Mouse (Mus musculus) midbrain, embryonic 11.5 days (tissue): ENCODE data around the gene Lrrc42. TPM values are rescaled to one million over a fixed set of nuclear protein-coding genes. Genes with fewer than 3 reads are reported as not detected.

Experiments used
- ATAC-seq: fragments of 200-750 bp; cut with Nextera tagmentation; 2 replicates; pipeline ENCODE4 v1.8.0; 2017; ENCODE audit warnings: moderate TSS enrichment, moderate library complexity; ENCODE audit not compliant: low FRiP score
- DNase-seq: peaks from one replicate; pipeline ENCODE4 v3.0.0; 2015; ENCODE audit warnings: low spot score; ENCODE audit errors: missing footprints
- H3K27ac ChIP-seq: fragments of 300-500 bp; sonication (generic); 2 replicates; pipeline ENCODE4 v1.5.1; 2014; ENCODE audit warnings: low read depth, low read length
- H3K27me3 ChIP-seq: fragments of 300-500 bp; sonication (generic); 2 replicates; pipeline ENCODE4 v1.6.1; 2014; ENCODE audit warnings: mild to moderate bottlenecking, low read length, moderate library complexity, mixed read lengths; ENCODE audit not compliant: control insufficient read depth, insufficient read depth
- H3K36me3 ChIP-seq: fragments of 300-500 bp; sonication (generic); 2 replicates; pipeline ENCODE4 v1.6.1; 2014; ENCODE audit warnings: mild to moderate bottlenecking, low read length, moderate library complexity, mixed read lengths; ENCODE audit not compliant: control insufficient read depth, insufficient read depth
- H3K4me1 ChIP-seq: fragments of 300-500 bp; sonication (generic); 2 replicates; pipeline ENCODE4 v1.6.1; 2014; ENCODE audit warnings: low read length; ENCODE audit not compliant: control insufficient read depth, insufficient read depth
- H3K4me2 ChIP-seq: fragments of 300-500 bp; sonication (generic); 2 replicates; pipeline ENCODE4 v1.6.1; 2014; ENCODE audit warnings: mild to moderate bottlenecking, moderate library complexity
- H3K4me3 ChIP-seq: fragments of 300-500 bp; sonication (generic); 2 replicates; pipeline ENCODE4 v1.5.1; 2014; ENCODE audit warnings: low read depth, low read length
- H3K9ac ChIP-seq: fragments of 300-500 bp; sonication (generic); 2 replicates; pipeline ENCODE4 v1.6.1; 2014; ENCODE audit warnings: low read length
- H3K9me3 ChIP-seq: fragments of 300-500 bp; sonication (generic); 2 replicates; pipeline ENCODE4 v1.6.1; 2016; ENCODE audit warnings: low read length; ENCODE audit not compliant: control insufficient read depth
- WGBS: fragments of 180-500 bp; shearing (Covaris S2); extraction: QIAGEN DNeasy Blood & Tissue Kit; methylation state at CpG from one replicate; pipeline ENCODE4 v1.1.7; 2014; 5-methylcytosine and 5-hydroxymethylcytosine counted together
- polyA plus RNA-seq: library from polyadenylated mRNA; unstranded; fragments of >200 nt; fragmentation: Nextera tagmentation; extraction: Ambion mirVana; gene quantifications from 2 replicates; pipeline ENCODE4 v1.2.1, GENCODE M21; 2014

Lrrc42 gene
- polyA plus RNA-seq, 1 experiment from 2014 or later, result 70.0 TPM

DNA sequence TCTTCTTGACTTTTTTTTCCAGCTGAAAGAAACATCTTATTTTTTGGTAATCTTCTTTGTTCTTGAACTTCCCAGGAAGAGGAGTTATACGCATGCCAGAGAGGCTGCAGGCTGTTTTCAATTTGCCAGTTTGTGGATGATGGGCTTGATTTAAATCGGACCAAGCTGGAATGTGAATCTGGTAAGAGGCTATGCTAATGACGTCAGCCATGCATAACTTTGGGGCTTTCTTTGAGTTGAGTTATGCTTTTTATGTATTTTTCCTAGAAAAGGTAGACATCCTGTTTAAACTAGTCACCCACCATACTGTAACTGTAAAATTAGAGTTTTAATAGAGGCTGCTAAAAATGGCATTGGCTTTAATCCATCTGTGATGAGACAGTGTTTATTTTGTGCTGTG, 67.6 kb downstream of the Lrrc42 start:
- no peaks in the 10 kb centered on the region for H3K27me3 ChIP-seq
- peaks cover 2% of the 10 kb centered on the region for H3K4me1 ChIP-seq
- no peak overlapping the region for H3K4me2 ChIP-seq
- H3K9me3 ChIP-seq, result no peaks in the 10 kb centered on the region
- ATAC-seq (no peak), DNase-seq (peak; percentile 6)
- no peak overlapping the region for H3K27ac ChIP-seq
- H3K36me3 ChIP-seq, result peaks cover 7% of the 10 kb centered on the region; the same call in 1 of the 2 replicates
- no peak overlapping the region for H3K4me3 ChIP-seq
- 74% methylated on average over 3 of the region's 3 CpGs for WGBS
- no peak overlapping the region for H3K9ac ChIP-seq

Other genes starting within 250 kb of the Lrrc42 start
- gene Mrpl37, start 186.7 kb downstream of the Lrrc42 start, polyA plus RNA-seq, result 106 and 112 TPM in 2 replicates
- 5.6 TPM in 2 replicates for gene Cyb5rl, start 186.5 kb downstream of the Lrrc42 start, polyA plus RNA-seq
- 0.11 and 0.29 TPM in 2 replicates for gene Cdcp2, start 156.6 kb downstream of the Lrrc42 start, polyA plus RNA-seq
- gene Tmem59, start 75.1 kb downstream of the Lrrc42 start, polyA plus RNA-seq, result 344 and 384 TPM in 2 replicates
- 22.8 and 25.2 TPM in 2 replicates for gene Tceanc2, start 74.4 kb downstream of the Lrrc42 start, polyA plus RNA-seq
- gene Ldlrad1, start 44.4 kb downstream of the Lrrc42 start, polyA plus RNA-seq, result not detected in 2 replicates
- gene Hspb11, start 61 bp upstream of the Lrrc42 start, polyA plus RNA-seq, result 27.2 and 30.2 TPM in 2 replicates
- not detected in 2 replicates for gene Dio1, start 53.6 kb upstream of the Lrrc42 start, polyA plus RNA-seq
- gene Yipf1, start 60.8 kb upstream of the Lrrc42 start, polyA plus RNA-seq, result 36.0 and 40.2 TPM in 2 replicates
- 52.9 and 54.3 TPM in 2 replicates for gene Ndc1, start 114.3 kb upstream of the Lrrc42 start, polyA plus RNA-seq
- 0.55 and 0.97 TPM in 2 replicates for gene Glis1, start 181.1 kb upstream of the Lrrc42 start, polyA plus RNA-seq